Mouse (Mus musculus) lung, postnatal 0 days (tissue): ENCODE measurements around the gene Eno2.

Experiments used
- CTCF ChIP-seq: IDR thresholded peaks from 2 replicates; pipeline ENCODE4 v1.5.1; 2016; ENCODE audit warnings: antibody characterized with exemption, mild to moderate bottlenecking
- EP300 ChIP-seq: IDR thresholded peaks from 2 replicates; pipeline ENCODE4 v1.6.1; 2016; ENCODE audit warnings: antibody characterized with exemption, mild to moderate bottlenecking, control low read depth

DNA sequence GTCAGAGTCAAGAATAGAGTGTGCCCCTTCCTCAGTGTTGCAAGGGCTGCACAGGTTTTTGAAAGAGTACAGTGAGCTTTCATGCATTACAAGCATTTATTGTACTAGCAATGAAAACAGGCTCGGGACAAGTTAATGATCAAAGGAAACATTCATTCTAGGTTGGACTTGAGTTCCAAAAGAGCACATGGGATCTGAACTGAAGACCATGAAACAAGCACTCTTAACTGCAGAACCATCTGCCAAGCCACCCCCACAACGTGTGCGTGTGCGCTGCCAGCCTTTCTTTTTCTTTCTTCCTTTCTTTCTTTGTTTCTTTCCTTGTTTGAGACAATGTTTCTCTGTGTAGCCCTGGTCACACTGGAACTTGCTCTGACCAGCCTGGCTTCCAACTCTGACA, 26.3 kb upstream of the Eno2 start:
- TF ChIP-seq CTCF: no peak
- TF ChIP-seq EP300: no peak
